Mouse (Mus musculus): ENCODE measurements around the gene Gm17783.

DNA sequence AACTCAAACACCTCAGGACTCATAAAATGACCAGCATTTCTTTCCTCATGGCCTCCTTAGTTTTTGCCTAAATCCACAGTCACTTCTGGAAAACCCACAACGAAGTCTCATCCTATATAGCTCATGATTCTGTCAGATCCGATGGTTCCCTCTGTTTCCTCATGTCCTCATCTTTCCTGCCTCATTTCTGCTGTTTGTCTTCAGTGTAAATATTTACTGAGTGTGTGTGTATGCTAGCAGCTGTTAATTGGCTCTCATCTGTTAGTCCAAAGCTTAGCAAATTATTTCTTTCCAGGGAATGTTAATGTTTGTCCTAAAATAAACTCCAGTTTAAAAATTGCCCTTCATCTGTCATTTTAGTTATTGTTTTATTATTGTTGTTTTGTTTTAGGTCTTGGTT, 19.7 kb upstream of the Gm17783 start:
- TF ChIP-seq HCFC1 (IDR thresholded peaks at IDR 0.05; ENCODE audit: borderline replicate concordance, insufficient read depth, low read length) (no peak), ZC3H11A (IDR thresholded peaks at IDR 0.05; ENCODE audit: borderline replicate concordance, low read depth, low read length) (no peak)
